Mouse (Mus musculus) limb, embryonic 10.5 days (tissue): ENCODE measurements around the gene Ciapin1. TPM values are rescaled to one million over a fixed set of nuclear protein-coding genes. Genes with fewer than 3 reads are reported as not detected.
A peak's percentile ranks its signal among the peaks of the same experiment; 100 is the strongest.
"Not testable (repeated sequence)": the region's sequence is repeated elsewhere in the genome, so short reads cannot be mapped to it uniquely, and the experiment has no call there.

Experiments used
- DNase-seq: peaks from one replicate; pipeline ENCODE4 v3.0.0-alpha.2; 2017; ENCODE audit warnings: low spot score
- H3K27ac ChIP-seq: fragments of 300-500 bp; sonication (generic); 2 replicates; pipeline ENCODE4 v1.5.1; 2016; ENCODE audit warnings: mild to moderate bottlenecking
- H3K27me3 ChIP-seq: fragments of 300-500 bp; sonication (generic); 2 replicates; pipeline ENCODE4 v1.6.1; 2016; ENCODE audit warnings: low read depth, mild to moderate bottlenecking; ENCODE audit not compliant: poor library complexity, severe bottlenecking
- H3K36me3 ChIP-seq: fragments of 300-500 bp; sonication (generic); 2 replicates; pipeline ENCODE4 v1.6.1; 2016; ENCODE audit warnings: mild to moderate bottlenecking, moderate library complexity
- H3K4me1 ChIP-seq: fragments of 300-500 bp; sonication (generic); 2 replicates; pipeline ENCODE4 v1.6.1; 2016
- H3K4me3 ChIP-seq: fragments of 300-500 bp; sonication (generic); 2 replicates; pipeline ENCODE4 v1.5.1; 2016; ENCODE audit warnings: mild to moderate bottlenecking, moderate library complexity
- H3K9me3 ChIP-seq: fragments of 300-500 bp; sonication (generic); replicated peaks from 2 replicates; pipeline ENCODE4 v1.6.1; 2016; ENCODE audit warnings: mild to moderate bottlenecking
- WGBS: fragments of 180-500 bp; shearing (Covaris S2); methylation state at CpG from one replicate; pipeline ENCODE4 v1.1.7; 2016; 5-methylcytosine and 5-hydroxymethylcytosine counted together
- polyA plus RNA-seq: library from polyadenylated mRNA; unstranded; fragments of >200 nt; fragmentation: Nextera tagmentation; extraction: Ambion mirVana; gene quantifications from 2 replicates; pipeline ENCODE4 v1.2.1, GENCODE M21; 2016

The Ciapin1 gene
- polyA plus RNA-seq, 1 experiment from 2014 or later, result 198 TPM

DNA sequence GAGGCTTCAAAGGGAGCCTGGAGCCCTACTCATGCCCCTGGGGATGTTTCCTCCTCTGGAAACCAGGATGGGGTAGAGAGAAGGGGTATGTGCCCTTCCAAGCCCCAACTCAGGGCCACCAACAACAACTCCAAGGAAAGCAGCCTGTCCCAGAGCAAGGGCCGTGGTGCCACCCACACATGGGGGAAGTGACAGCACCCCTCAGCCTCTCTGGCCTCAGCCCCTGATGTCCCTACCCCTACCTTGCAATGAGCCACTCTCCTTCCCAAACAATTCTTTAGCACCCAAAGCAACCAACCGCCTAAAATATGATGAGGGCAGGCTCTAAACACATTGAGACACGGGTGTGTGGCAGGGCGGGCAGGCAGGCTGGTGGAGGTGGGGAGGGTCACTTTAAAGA, 31.8 kb upstream of the Ciapin1 start:
- Histone ChIP-seq H3K4me1 (peaks cover 64% of the 10 kb centered on the region), H3K27ac (peak overlapping the region; percentile 84), H3K27me3 (peaks cover 13% of the 10 kb centered on the region; the same call in 1 of the 2 replicates), H3K9me3 (no peaks in the 10 kb centered on the region), H3K4me3 (peak overlapping the region; percentile 53), H3K36me3 (peaks cover 49% of the 10 kb centered on the region)
- DNase-seq, result no peak
- WGBS, result 30% methylated on average over 4 of the region's 4 CpGs

DNA sequence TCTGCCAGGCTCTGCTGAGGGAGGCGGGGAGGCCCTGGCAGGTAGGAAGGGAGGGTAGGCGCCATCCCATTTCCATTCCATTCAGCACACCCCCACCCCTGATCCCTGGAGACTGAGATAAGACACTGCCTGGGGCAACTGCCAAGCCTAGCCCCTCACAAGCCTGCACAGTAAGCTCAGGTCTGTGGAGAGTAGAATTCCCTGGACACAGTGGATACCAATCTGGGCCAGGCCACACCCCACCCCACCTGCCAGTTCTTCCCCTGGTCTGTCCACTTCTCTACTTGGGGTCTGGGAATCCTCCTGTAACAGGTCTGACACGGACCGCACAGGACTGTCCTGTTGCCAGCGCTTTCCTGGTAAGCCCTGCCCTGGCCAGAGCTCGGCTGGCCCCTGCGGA, 31.0 kb upstream of the Ciapin1 start:
- H3K36me3 ChIP-seq, result peaks cover 57% of the 10 kb centered on the region
- no peak for DNase-seq
- H3K27me3 ChIP-seq, result 0 out of 2 replicates have a peak, but pooled peaks cover 6% of the 10 kb centered on the region
- H3K4me3 ChIP-seq, result no peak overlapping the region
- 64% methylated on average over 7 of the region's 7 CpGs for WGBS
- peak overlapping the region; percentile 84; the same call in 1 of the 2 replicates for H3K27ac ChIP-seq
- H3K9me3 ChIP-seq, result no peaks in the 10 kb centered on the region
- peaks cover 55% of the 10 kb centered on the region for H3K4me1 ChIP-seq

DNA sequence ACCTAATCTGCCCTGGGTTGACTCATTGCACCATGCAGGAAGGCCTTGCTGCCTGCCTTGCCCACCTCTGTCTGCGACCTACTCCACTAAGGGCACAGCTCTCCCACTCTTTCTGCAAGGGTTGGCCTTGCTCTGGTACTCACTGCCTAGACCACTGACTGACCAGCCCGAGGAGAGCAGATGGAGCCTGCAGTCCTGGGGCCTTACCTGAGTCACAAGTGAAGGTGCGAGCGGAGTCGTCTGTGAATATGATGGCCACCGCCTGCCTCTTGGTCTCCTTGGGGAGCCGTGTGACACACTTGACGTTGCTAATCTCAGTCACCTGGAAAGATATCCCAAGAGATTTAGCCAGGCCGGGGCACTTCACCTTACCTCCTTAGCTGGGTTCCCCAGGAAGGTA, 28.8 kb upstream of the Ciapin1 start:
- no peak for DNase-seq
- WGBS, result 87% methylated on average over 9 of the region's 9 CpGs
- Histone ChIP-seq H3K4me3 (no peak overlapping the region), H3K9me3 (no peaks in the 10 kb centered on the region), H3K27ac (no peak overlapping the region), H3K27me3 (0 out of 2 replicates have a peak, but pooled peaks cover 6% of the 10 kb centered on the region), H3K4me1 (peaks cover 37% of the 10 kb centered on the region), H3K36me3 (peaks cover 80% of the 10 kb centered on the region)

DNA sequence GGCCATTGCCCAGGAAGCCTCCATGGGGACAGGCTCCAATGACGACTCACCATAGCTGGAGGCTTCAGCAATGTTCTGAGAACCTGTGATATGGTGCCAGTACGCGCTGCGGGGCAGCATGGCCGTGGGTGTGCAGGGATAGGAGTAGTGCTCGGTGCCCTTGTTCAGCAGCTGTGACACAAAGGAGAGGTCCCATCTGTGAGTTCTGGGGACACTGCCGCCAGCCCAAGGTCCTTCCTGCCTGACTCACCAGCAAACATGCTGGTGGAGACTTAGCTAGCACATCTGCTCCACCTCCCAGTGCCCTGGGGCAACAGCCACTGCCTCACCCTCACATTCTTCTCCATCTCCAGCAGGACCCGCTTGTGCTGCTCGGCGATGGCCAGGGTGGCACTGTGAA, 27.1 kb upstream of the Ciapin1 start:
- H3K4me1 ChIP-seq, result peaks cover 21% of the 10 kb centered on the region
- H3K27me3 ChIP-seq, result 0 out of 2 replicates have a peak, but pooled peaks cover 6% of the 10 kb centered on the region
- no peaks in the 10 kb centered on the region for H3K9me3 ChIP-seq
- no peak overlapping the region for H3K4me3 ChIP-seq
- no peak overlapping the region for H3K27ac ChIP-seq
- 85% methylated on average over 10 of the region's 10 CpGs for WGBS
- H3K36me3 ChIP-seq, result peaks cover 96% of the 10 kb centered on the region
- no peak for DNase-seq

DNA sequence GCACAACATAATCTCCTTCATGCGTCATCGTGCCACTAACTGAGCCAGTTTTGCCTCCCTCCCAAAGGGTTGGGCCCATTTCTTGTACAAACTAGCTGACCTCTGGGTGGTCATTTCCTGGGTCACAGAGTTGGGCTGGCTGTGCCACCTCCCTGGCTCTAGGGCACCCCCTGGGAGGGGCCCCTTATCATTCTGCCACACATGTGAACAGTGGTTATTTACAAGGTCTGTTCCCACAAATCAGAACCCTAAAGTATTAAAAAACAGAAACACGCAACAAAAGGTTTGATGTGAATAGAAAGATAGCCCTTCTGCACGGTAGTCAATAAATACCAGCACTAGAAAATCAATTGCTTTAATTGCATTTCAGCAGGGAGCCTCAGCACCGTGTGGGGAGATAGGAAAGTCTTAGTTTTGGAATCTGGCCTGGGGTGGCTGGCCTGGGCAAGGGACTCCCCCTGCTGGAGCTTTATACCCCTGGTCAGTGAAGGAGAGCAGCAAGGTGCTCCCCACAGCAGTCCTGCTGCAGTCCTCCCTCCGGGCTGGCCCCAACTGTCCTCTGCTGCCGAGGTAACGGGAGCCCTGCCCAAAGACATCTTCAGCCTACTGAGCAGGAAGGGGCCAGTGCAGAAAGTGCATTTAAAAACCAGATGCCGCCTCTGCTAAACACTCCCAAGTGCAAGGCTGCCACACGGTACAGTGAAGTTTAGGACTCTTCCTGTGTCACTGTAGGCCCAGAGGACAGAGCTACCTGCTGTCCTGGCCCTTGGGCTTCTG, 25.9 kb upstream of the Ciapin1 start:
- WGBS, result 74% methylated on average over 10 of the region's 10 CpGs
- Histone ChIP-seq H3K36me3 (peaks cover 97% of the 10 kb centered on the region), H3K9me3 (no peaks in the 10 kb centered on the region)

DNA sequence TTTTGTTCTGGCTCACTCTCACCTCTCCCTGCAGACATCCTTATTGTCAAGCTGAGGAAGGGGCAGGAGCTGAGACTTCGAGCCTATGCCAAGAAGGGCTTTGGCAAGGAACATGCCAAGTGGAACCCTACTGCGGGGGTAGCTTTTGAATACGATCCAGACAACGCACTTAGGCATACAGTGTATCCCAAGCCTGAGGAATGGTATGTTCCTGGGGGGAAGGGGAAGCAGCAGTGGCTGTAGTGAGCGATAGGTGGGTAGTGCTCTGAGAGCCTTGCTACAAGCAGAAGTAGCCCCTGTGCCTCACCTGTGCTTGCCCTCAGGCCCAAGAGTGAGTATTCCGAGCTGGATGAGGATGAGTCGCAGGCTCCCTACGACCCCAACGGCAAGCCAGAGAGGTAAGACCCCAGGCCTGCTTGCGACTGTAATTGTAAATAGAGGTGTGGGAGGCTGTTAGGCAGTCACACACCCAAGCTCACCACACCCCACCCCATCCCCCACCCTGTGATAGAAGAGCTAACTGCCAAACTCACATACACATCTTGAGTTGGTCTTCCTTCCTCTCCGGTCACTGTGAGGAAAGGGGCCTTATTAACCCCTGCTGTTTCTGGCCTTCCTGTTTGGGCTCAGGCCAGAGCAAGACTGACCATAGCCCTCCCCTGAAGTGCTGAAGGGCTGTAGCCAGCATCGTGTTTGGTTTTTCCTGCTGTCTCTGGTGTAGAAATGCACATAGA, 24.5 kb upstream of the Ciapin1 start:
- H3K4me3 ChIP-seq, result no peak overlapping the region
- H3K27me3 ChIP-seq, result no peaks in the 10 kb centered on the region
- H3K9me3 ChIP-seq, result no peaks in the 10 kb centered on the region
- H3K4me1 ChIP-seq, result peaks cover 20% of the 10 kb centered on the region
- H3K36me3 ChIP-seq, result peaks cover 85% of the 10 kb centered on the region
- no peak overlapping the region for H3K27ac ChIP-seq
- 87% methylated on average over 12 of the region's 12 CpGs for WGBS
- DNase-seq, result no peak

More for the DNA sequence above, 25.9 kb upstream of the Ciapin1 start:
- H3K27me3 ChIP-seq, result no peaks in the 10 kb centered on the region
- no peak for DNase-seq
- peaks cover 15% of the 10 kb centered on the region for H3K4me1 ChIP-seq
- no peak overlapping the region for H3K27ac ChIP-seq
- H3K4me3 ChIP-seq, result no peak overlapping the region

DNA sequence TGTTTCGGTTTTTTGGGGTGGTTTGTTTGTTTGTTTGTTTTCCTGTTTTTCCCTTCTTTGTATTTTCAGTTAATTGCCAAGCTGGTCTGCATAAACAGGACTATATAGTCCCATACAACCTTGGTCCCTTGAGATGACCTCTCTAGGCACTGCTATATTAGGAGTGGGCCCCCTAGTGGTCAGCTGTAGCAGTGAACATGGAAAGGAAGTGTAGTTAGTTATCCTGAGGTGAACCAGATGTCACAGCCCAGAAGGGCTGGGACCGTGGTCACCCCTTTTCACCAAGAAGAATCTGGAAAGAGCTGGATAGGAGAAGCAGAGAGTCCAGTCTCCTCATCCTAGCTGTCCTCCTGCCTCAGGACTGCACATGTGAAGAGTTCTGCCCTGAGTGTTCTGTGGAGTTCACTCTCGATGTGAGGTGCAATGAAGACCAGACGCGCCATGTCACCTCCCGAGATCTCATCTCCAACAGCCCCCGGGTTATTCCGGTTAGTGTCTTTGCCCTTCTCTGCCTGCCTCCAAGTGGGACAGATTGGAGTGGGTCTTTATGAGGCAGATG, 23.3 kb upstream of the Ciapin1 start:
- 75% methylated on average over 8 of the region's 8 CpGs for WGBS
- Histone ChIP-seq H3K36me3 (peaks cover 73% of the 10 kb centered on the region), H3K4me3 (no peak overlapping the region), H3K9me3 (no peaks in the 10 kb centered on the region), H3K27me3 (no peaks in the 10 kb centered on the region), H3K4me1 (peaks cover 20% of the 10 kb centered on the region), H3K27ac (no peak overlapping the region)
- peak; percentile 79 for DNase-seq

DNA sequence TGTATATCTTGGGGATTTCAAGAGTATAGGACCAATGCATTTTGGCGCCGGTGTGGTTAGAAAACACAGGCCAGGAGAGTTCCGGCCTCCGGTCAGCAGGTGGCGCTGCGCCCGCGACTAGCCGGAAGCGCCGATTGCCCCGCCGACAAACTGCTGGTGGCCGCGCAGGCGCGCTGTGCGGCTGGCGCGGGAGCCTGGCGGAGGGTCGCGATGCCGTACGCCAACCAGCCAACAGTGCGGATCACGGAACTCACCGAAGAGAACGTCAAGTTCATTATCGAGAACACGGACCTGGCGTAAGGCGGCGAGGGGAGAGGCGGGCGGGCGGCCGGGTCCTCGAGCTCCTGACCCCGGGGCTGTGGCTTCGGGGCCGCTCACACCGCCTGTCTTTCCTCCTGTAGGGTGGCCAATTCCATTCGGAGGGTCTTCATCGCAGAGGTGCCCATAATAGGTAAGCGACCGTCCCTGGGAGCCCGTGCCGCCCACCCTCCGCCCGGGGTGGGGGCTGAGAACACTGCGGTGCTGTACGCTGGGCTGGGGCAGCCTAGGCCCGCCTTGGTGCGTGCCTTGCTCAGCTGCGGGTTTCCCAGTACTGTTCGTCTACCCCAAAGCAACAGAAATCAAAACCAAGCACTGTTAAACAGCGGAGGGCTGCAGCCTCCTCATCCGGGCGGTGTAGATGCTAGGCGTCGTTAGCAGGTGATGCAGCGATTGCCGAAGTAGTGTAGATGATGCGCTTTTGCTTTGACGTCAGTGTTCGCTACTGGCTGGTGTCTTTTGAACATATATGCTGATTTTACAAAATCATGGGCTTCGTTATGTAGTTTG, 19.4 kb upstream of the Ciapin1 start, which contains the start of gene Polr2c:
Polr2c (plus strand) TSS at position 105 of the 828 bp plus-strand sequence.
- Histone ChIP-seq H3K4me1 (peaks cover 20% of the 10 kb centered on the region), H3K4me3 (peak within 1 kb of the TSS; percentile 92), H3K27ac (peak within 1 kb of the TSS; percentile 90), H3K27me3 (no peaks in the 10 kb centered on the region), H3K9me3 (no peaks in the 10 kb centered on the region), H3K36me3 (peaks cover 61% of the 10 kb centered on the region)
- under 1% methylated on average over 68 of the region's 68 CpGs for WGBS
- peak; percentile 97 for DNase-seq

DNA sequence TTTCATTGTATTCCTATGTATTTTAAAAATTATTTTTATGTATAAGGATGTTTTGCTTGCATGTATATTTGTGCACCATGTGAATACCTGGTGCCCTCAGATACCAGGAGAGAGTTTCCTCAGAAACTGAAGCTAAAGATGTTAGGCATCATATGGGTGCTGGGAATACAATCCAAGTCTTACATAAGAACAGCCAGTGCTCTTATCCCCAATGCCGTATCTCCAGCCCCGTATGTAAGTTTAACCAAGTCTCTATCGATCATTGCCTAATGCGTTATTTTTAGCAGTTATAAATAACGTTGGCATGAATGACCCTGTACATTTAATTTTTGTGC, 18.8 kb upstream of the Ciapin1 start:
- H3K4me1 ChIP-seq, result peaks cover 20% of the 10 kb centered on the region
- H3K36me3 ChIP-seq, result peaks cover 59% of the 10 kb centered on the region
- H3K27me3 ChIP-seq, result no peaks in the 10 kb centered on the region
- WGBS, result 33% methylated on average over 5 of the region's 5 CpGs
- peak overlapping the region; percentile 92 for H3K4me3 ChIP-seq
- no peak for DNase-seq
- H3K27ac ChIP-seq, result peak overlapping the region; percentile 90; the same call in 1 of the 2 replicates
- no peaks in the 10 kb centered on the region for H3K9me3 ChIP-seq

DNA sequence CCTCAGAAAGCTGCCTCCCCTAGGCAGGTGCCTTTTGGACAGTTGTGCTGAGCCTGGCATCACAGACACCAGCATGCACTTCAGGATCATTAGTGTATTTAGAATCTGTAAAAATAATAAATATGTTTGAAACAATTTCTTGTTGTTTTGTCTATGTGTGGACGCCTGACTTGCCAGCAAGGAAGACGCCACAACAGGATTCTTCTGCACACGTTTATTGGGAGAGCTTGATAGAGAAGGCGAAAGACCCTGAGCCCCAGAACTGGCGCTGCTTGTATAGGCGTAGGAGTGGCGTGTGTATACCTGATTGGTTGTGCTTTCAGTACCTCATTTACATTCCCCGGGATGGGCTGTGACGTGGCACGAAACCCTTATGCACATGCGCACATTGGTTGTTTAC, 16.6 kb upstream of the Ciapin1 start:
- not testable (repeated sequence) for DNase-seq, H3K27ac ChIP-seq, H3K9me3 ChIP-seq, H3K4me3 ChIP-seq, H3K27me3 ChIP-seq
- WGBS, result 91% methylated on average over 11 of the region's 11 CpGs
- Histone ChIP-seq H3K4me1 (peaks cover 20% of the 10 kb centered on the region), H3K36me3 (peaks cover 60% of the 10 kb centered on the region)

DNA sequence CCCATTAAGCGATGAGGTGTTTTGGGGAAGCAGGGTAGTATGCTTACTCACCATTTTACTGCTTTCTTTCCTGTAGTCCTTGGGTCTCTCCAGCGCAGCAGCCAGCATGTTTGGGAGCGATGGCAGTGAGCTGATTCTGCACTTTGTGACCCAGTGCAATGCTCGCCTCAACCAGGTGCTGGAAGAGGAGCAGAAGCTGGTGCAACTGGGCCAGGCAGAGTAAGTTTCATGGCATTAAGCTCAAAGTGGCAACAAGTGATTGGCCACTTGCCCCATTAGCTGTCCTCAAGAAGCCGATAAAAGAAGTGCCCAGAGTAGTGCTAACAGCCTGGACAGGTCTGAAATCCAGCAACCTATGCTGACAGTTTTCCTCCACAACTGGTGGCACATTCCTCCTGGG, 11.9 kb upstream of the Ciapin1 start:
- no peak for DNase-seq
- WGBS, result 90% methylated on average over 5 of the region's 5 CpGs

DNA sequence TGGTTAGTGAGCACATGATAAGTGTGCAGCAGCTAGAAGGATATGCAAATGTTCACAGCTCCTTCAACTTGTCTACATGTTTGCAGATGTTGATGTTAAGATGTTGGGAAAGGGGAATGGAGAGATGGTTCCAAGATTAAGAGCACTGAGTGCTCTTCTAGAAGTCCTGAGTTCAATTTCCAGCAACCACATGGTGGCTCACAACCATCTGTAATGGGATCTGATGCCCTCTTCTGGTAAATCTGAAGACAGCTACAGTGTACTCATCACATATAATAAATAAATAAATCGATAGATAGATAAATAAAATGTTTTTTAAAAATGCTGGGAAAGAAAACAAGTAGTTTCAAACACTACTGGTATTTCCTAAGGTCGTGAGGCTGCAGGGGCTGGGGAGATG, 3.0 kb upstream of the Ciapin1 start:
- Histone ChIP-seq H3K36me3 (peaks cover 30% of the 10 kb centered on the region), H3K4me3 (no peak overlapping the region), H3K4me1 (peaks cover 12% of the 10 kb centered on the region), H3K9me3 (no peaks in the 10 kb centered on the region), H3K27me3 (no peaks in the 10 kb centered on the region), H3K27ac (no peak overlapping the region)
- 56% methylated on average over 2 of the region's 2 CpGs for WGBS
- DNase-seq, result no peak

More for the DNA sequence above, 11.9 kb upstream of the Ciapin1 start:
- peaks cover 83% of the 10 kb centered on the region for H3K36me3 ChIP-seq
- H3K27ac ChIP-seq, result no peak overlapping the region
- no peak overlapping the region for H3K4me3 ChIP-seq
- H3K4me1 ChIP-seq, result no peaks in the 10 kb centered on the region
- H3K9me3 ChIP-seq, result no peaks in the 10 kb centered on the region
- no peaks in the 10 kb centered on the region for H3K27me3 ChIP-seq
